Mouse (Mus musculus): ENCODE measurements around the gene Gdf5.
A peak's percentile ranks its signal among the peaks of the same experiment; 100 is the strongest.

DNA sequence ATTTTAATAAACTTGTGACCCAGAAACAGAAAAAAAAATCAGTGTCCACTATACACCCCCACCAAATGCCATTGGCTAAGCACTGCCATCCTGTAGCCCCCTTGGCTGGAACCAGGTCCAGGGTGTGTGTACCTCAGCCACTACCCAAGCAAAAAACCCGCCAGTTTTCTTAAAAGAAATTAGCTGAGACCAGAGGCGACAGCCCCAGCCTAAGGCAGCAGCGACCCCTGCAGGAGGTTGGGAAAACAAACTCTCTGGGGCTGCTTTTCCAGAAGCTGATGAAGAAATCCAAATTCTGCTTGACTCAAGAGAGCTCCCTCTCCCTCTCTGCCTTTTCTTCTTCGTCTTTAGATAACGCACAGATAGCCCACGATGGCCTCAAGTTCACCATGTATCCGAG, 902 bp upstream of the Gdf5 start:
- TF ChIP-seq CTCF (IDR thresholded peaks at IDR 0.05; ENCODE audit: extremely low read depth, insufficient read depth, low read length) (peak; percentile 84), POLR2A (IDR thresholded peaks at IDR 0.05; ENCODE audit: extremely low read depth, insufficient read depth, low read length) (no peak)

Data from cortical plate, adult 2 months (tissue).